Mouse (Mus musculus): ENCODE measurements around the gene Gabrb2.

The Gabrb2 gene

DNA sequence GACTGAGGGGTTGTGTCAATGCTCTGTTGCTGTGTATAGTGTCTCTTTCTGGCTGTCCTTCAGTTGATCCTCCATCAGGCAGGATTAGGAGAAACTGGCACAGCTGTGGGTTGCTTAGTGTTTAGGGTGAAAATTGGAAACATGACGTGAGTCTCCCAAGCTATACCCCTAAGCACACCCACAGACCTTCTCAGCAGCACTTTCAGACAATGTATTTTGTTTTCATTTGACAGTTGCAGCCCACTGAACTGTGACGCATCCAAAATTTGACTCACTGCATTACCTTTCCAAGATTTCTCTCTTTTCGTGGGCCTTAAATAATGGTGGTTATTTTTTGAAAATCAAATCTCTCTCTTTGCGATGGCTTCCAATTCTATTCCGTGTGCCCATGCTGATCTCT lies 115.7 kb downstream of the Gabrb2 start:
- DNase-seq: no peak

- DNase-seq: no peak
These were observed 116.3 kb downstream of the Gabrb2 start for GRCm38 (mm10) chr11:42535861-42536260.

DNA sequence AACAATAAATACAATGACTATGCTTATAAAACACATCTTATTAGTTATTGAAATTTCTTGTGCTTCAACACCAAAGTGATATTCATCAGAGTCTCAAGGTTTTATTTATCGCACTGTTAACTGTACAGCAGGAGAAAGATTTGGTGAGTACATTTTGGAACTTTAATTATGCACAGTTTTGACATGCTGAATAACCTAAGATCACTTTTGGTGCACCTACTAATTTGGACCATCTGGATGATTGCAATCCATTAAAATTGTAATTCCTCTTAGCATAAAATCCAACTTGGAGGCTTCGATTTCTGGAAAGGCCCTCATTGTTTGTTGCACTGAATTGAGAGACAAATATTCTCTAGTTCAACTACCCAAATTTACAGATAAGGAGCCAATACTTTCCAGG lies 123.3 kb downstream of the Gabrb2 start:
- DNase-seq: no peak

DNA sequence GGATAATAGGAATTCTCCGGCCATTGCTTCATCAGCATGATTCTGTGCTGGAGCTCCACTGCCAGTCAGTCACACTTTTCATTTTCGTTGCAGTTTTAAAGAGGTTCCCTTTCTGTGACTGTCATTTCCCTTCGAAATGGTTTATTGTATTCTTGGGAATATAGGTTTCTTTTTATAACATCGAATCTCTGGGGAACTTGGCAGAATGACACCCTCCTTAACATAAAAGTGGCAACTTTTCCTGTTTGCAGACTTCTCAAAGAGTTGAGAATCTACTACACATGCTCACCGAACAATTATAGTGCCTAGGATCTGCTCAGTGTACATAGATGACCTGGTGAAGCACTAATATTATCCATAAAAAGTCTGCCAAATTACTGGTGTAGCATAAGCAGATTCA lies 146.5 kb downstream of the Gabrb2 start:
- no peak for DNase-seq

DNA sequence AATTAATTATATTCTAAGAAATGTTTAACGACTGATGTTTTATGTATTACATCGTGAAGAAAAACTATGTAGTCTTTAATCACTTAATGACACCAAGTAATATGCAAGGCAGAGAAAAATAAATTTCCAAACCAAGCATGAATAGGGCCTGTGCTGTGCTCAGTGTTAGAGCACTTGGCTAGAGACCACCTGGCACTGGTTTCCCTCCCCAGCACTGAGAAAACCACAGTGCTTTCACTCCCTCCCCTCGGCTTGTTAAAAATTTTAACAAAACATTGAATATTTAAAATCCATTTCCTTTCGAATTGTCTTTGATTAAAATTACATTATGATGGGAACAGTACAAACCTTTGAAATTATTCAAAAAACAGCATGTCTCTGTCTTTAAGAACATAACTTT lies 151.9 kb downstream of the Gabrb2 start:
- no peak for DNase-seq

DNA sequence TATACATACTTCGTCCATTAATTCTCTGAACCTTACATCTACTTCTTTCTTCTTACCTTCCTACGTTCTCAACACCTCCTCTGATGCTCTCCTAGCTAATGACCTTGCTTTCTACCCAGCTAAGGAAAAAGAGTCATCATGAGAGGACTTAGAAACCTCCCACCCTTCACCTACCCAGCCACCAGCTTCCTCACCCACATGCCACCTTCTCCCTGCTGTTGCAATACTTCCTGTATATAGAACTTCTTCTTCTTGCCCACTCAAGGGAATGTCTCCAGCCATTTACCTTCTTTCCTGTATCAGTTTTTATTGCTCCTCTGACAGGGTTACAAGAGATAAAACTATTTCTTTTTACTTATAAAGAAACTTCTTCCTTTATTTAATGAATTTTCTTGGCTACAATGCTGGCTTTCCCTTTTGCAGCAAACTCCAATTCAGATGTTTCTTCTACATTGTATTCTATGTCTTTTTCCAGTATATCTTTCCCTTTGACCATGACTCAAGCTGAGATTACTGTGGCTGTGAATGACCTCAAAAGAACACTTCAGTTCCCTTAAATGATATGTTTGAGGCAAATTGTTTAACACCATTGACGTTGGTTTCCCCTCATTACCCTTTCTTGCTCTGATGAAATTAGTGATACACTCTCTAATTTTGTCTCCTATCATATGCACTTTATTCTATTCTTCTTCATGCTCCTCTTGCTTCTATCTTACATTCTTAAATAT lies 155.8 kb downstream of the Gabrb2 start:
- no peak for DNase-seq

GRCm38 (mm10) chr11:42579804-42580203 lies 160.2 kb downstream of the Gabrb2 start:
- DNase-seq: peak; percentile 23

GRCm38 (mm10) chr11:42581123-42581522 lies 161.6 kb downstream of the Gabrb2 start:
- no peak for DNase-seq

DNA sequence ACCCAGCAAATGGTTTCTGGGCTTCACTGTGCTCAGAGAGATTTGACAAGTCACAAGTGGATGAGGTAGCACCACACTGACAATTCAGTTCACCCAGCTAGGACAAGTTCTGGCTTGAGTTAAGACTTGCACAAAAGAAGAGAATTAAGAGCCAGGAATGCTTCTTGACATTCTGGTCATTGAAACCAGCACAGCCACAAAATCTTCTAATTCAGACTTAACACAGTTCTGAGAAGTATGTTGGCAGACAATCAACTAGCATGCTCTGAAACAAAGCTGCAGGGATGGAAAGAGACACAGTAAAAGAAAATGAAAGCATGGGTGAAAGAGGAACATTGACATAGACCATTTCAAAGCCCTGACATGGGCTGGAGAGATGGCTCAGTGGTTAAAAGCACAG lies 162.2 kb downstream of the Gabrb2 start:
- DNase-seq: no peak

DNA sequence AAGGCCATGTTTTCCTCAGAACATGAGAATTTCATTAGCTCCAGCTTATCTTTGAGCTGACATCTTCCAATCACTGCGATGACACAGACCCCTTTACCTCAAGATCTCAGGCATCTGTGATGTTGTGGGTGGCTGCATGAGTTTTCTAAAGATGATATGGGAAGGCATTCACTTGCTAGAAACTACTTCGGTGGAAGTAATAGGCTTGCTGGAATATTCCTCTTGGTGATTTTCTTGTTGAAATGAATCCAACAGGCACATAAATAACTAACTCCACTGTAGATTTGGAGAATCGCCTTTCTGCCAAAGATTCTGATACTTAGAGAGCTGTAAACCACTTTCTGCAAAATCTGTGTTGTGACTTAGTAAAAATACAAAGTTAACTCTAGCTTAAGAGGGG lies 172.9 kb downstream of the Gabrb2 start:
- DNase-seq: no peak

DNA sequence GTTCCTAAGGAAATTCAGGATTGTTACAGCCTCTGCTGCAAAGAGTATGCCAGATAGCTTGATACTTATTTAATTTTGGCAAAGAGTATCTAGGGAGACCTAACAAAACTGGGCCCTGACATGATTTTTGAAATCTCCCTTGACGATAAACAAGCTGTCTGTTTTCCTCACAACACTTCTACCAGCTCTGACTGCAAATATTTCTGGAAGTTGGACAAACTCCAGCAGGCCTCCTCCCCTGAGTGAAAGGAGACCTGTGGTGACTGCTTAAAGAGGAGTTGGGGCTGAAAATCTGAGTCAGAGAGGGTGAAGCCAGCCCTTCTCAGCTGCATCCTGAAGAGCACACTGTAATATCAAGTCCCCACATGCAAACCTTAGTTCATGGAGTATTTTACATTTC lies 186.7 kb downstream of the Gabrb2 start:
- no peak for DNase-seq

DNA sequence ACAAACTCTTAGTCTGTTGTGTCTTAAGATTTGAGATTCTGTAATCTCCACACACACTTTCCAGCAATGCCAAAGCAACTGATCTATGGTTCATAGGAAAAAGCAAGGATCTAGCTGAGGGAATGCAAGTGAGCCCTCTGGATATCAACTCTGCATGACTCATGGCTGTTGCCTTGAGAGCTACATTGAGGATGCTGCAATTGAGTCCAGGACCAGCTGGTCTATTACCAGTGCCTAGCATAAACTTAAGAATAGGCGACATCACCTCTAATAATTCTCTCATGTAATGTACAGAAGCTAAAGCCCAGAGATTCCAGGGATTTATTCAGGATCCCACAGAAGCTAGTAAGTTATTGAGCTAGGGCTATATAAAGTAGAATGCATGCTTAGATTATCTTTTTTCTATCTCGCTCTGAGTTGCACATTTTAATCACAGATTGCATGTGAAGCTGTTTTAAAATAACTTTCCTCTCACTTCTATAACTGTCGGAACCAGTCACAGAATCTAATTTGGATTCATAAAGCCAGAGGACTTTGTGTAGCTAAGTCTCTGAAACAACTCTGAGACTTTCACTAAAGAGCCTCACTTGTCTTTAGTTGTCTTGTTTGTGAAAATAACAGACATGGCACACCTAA lies 189.7 kb downstream of the Gabrb2 start:
- no peak for DNase-seq

DNA sequence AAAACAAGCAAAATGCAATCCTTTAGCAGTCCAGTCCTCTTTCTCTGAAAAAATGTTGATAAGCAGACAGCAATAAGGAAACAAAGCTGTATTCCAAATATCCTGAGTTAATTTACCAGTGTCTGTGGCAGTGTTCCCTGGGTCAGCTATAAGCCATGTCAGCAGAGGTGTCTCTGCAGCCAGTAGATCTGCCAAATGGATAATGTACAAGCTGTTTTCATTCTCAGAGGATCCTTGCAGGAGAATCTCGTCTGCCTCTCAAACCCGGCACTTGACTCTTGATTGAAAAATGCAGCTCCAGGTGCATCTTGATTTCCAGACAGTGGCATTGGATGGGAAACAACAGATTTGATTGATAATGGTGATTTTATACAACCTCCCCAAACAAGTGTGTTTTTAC lies 198.6 kb downstream of the Gabrb2 start:
- DNase-seq: no peak

DNA sequence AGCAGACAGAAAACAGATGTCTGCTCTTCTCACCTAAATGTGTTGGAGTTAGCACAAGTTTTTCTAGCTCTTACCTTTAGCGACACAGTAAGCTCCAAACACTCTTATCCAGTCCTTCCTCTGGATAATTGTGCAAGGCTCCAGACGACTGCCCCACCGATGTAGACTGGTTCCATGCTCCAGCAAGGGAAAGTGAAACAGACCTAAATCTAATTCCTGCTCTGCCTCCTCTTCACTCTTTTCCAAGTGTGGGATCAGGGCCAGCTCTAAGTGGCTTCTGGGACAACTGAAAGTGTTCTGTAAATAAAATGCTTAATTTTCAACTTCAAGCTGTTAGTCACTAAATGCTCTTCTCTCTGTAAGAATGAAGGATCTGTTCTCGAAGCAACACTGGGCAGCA lies 201.6 kb downstream of the Gabrb2 start:
- no peak for DNase-seq

GRCm38 (mm10) chr11:42650111-42650510 lies 230.6 kb downstream of the Gabrb2 start:
- peak; percentile 14 for DNase-seq

- DNase-seq: no peak
These were observed 232.0 kb downstream of the Gabrb2 start for GRCm38 (mm10) chr11:42651572-42651971.

- peak; percentile 8 for DNase-seq
These were observed 234.6 kb downstream of the Gabrb2 start for GRCm38 (mm10) chr11:42654189-42654588.

GRCm38 (mm10) chr11:42668657-42669056 lies 249.1 kb downstream of the Gabrb2 start:
- DNase-seq: no peak

All from retina, postnatal 1 day (tissue).